Mouse (Mus musculus): ENCODE data around the gene Olfr143.

DNA sequence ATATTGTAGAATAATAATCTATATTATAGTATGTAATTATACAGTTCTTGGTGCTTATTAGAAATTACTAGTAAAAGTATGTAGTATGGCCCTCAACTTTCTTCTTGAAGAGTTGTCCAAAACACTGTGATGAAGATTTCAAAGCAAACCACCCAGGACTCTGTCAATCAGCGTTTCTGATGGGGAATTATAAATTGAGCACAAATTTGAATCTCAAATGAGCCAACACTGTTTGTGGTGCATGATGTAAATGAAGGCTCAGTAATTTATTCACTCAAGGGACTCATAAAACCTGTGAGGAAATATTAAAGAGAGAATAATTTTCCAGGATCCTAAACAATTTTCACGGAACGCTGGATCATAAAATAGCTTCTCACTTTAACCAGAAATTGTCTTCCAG is 44.5 kb upstream of the Olfr143 start, which contains the start of gene Olfr893:
- TF ChIP-seq POLR2A (IDR thresholded peaks at IDR 0.05; ENCODE audit: insufficient read length, low read depth) (no peak), MYOD1 (IDR thresholded peaks at IDR 0.05; ENCODE audit: control insufficient read depth in 1 of 3, insufficient read length in 2 of 3, low read depth in 2 of 3) (no peak), E2F4 (IDR thresholded peaks at IDR 0.05; ENCODE audit: insufficient read depth) (no peak), REST (IDR thresholded peaks at IDR 0.05; ENCODE audit: insufficient read depth, insufficient read length) (no peak), TCF12 (IDR thresholded peaks at IDR 0.05; ENCODE audit: insufficient read depth, poor library complexity, severe bottlenecking) (no peak), USF1 (IDR thresholded peaks at IDR 0.05; ENCODE audit: low read depth) (no peak), CEBPB (IDR thresholded peaks at IDR 0.05; ENCODE audit: insufficient read depth, poor library complexity, severe bottlenecking) (no peak), POLR2AphosphoS2 (IDR thresholded peaks at IDR 0.05; ENCODE audit: insufficient read length, low read depth) (no peak), MAX (IDR thresholded peaks at IDR 0.05; ENCODE audit: low read depth) (no peak)
